Mouse (Mus musculus) E14TG2a.4 (cell line): Measurements from ENCODE around the gene Wdr46.

ENCODE experiments used
- CTCF ChIP-seq: conservative IDR thresholded peaks from 2 replicates; pipeline ENCODE4 v1.5.1; 2014; ENCODE audit warnings: low read length
- NANOG ChIP-seq: IDR thresholded peaks from 2 replicates; pipeline ENCODE4 v1.6.1; 2014; ENCODE audit warnings: borderline replicate concordance, low read length, mixed read lengths
- POU5F1 ChIP-seq: IDR thresholded peaks from 2 replicates; pipeline ENCODE4 v1.6.1; 2014; ENCODE audit warnings: low read length, borderline replicate concordance

DNA sequence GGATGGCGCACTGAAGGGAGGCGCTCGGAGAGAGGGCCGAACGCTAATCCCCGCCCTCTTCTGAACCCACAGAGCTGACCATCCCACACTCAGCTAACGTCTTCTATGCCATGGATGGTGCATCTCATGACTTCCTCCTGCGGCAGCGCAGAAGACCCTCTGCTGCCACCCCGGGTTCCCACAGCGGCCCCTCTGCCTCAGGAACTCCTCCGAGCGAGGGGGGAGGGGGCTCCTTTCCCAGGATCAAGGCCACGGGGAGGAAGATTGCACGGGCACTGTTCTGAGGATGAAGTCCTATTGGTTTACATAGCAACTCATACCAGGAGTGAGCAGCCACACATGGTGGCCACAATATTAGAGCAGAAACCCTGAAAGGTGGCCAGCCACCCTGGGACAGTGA is 3.5 kb upstream of the Wdr46 start:
- TF ChIP-seq CTCF = no peak
- no peak for TF ChIP-seq NANOG
- TF ChIP-seq POU5F1 = no peak
